Mouse (Mus musculus): ENCODE measurements around the gene Bcam.
"Not testable (repeated sequence)": the region's sequence is repeated elsewhere in the genome, so short reads cannot be mapped to it uniquely, and the experiment has no call there.

The Bcam gene

DNA sequence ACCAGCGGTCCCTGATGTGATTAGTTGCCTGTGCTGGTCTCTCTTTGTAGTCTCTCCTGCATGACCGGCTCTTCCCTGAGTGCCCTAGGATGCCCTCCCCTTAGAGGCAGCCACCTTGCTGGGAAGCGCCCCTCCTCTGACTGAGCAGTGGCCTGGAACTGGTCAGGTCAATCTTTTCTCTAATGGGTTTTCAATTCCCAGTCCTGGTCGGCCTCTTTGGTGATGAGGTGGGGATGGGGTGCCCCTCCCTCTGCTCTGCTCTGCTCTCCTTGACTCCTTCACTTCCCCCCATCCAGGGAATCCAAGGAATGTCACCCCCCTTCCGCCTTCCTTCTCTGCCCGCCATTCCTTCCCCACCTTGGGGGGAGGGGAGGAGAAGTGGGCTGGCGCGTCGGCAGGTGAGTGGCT is at the start of gene Bcam:
Bcam (minus strand) TSS at position 33 of the 408 bp plus-strand sequence.
- DNase-seq, result no peak

DNA sequence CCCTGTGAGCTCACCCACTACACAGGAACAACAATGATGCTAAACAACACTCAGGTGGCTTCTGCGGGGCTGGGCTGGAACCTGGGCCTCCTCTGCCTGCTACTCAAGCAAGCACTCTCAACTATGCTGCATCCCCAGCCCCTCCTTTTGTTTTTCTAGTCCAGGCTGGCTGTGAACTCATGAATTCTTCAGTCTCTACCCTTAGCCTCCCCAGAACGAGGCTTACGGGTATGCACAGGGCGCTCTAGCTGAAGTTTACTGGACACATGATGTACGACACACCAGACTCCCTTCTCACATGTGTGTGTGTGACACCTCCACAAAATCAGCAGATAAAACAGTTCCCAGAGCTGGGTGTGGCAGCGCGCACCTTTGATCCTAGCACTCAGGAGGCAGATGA is 48.1 kb upstream of the Bcam start:
- no peak for DNase-seq

DNA sequence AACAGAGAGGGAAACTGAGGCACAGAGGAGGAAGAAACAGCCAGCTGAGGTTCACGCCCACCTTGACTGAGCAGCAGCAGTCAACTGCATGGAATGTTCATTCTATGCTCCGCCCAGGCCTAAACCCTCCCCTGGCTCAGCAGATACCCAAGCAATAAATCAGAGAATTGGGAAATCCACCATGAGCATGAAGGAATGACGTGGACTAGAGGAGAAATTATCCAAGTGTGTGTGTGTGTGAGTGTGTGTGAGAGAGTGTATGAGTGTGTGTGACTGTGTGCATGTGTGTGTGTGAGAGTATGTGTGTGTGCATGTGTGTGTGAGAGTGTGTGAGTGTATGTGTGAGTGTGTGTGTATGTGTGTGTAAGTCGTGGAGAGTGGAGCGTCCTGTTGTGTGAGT is 47.6 kb upstream of the Bcam start:
- DNase-seq, result no peak

DNA sequence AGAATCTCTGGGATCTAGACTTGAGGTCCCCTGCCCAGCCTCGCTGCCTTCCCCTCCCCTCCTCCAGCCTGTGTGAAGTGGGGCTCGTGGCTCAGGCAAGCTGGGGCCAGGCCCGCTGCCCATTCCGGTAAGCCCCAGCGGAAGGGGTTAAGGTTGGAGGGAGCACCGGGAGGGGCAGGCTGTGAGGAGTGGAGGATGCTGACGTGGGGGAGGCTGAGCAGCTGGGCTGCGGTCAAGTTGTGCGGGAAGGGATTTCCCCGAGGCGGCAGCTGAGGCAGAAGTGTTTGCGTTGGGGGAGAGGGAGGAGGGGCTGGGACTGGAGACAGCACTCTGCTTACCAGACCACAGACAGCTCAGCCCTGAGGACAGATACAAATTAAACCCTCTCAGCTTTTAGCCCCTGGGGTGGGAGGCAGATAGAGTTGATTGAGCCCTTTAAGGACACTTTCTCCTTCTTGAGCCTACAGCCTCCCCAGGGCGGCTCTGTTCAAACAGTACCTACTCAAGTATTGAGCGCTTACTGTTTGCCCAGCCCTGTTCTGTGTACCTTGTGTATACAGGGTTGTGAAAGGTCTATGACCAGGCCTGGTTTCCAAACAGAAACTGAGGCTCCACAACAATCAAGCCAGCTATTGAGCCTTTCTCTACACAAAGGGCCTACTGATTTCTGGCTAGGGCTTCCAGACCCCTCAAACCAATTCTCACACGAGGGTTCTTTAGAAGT is 46.7 kb upstream of the Bcam start:
- no peak for DNase-seq

GRCm38 (mm10) chr7:19816224-19816771 is 45.5 kb upstream of the Bcam start:
- DNase-seq, result peak; percentile 25 to 67

DNA sequence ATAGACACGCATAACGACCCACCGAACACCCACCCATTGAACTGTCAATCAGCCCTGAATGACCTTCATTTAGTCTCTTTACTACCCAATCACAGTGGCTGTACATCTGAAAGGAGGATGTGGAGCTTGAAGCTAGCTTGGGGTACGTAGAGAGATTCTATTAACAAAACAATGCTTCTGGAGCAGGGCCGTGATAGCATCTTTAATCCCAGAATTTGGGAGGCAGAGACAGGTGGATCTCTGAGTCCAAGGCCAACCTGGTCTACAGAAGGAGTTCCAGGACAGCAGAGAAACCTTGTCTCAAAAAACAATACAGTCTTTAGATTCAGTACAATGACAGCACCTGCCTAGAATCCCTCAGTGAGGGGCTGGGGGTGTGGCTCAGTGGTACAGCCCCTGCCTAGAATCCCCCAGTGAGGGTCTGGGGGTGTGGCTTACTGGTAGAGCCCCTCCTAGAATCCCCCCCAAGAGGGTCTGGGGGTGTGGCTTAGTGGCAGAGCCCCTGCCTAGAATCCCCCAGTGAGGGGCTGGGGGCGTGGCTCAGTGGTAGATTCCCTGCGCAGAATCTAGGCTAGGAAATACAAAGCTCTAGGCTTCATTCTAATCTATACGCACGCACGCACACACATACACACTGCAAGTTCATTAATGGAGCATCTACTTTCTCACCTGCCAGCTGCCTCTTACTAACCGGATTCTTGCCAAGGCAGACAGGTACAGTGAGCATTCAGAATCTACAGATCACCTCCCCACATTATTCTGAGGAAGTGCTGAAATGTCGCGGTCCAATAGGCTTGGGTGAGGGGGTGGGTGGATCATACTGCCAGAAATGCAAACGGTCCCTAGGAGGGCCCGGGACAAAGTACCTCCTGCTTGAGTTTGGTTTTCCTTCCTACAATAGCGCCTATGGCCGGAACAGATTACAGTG is 44.7 kb upstream of the Bcam start:
- DNase-seq, result no peak

- DNase-seq, result no peak
Measured at GRCm38 (mm10) chr7:19813579-19814122, 42.8 kb upstream of the Bcam start.

- DNase-seq, result no peak
Measured at GRCm38 (mm10) chr7:19813161-19813560, 42.3 kb upstream of the Bcam start.

GRCm38 (mm10) chr7:19811114-19811513 is 40.3 kb upstream of the Bcam start:
- peak; percentile 18 to 62 for DNase-seq

DNA sequence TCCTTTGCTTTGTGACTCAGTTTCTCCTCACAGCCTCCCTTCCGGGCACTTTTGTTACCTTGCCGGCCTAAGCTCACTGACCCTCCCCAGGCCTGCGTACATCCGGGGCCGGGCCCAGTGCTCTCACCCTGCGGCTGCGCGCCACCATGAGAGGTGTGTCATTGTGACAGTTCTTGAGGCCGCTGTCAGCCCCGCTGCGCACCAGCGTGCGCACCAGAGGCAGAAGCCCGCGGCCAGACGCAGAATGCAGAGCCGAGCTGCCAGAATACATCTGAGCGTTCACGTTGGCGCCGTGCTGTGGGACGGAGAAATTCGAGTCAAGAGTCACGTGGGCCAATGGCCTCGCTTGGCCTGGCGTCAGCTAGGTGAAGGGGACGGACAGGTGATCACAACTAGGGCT is 38.6 kb upstream of the Bcam start:
- peak in 1 of 2 experiments; percentile 20 for DNase-seq

GRCm38 (mm10) chr7:19806356-19806969 is 35.6 kb upstream of the Bcam start:
- DNase-seq, result no peak

GRCm38 (mm10) chr7:19802995-19803394 is 32.2 kb upstream of the Bcam start:
- DNase-seq, result peak; percentile 57 to 80

DNA sequence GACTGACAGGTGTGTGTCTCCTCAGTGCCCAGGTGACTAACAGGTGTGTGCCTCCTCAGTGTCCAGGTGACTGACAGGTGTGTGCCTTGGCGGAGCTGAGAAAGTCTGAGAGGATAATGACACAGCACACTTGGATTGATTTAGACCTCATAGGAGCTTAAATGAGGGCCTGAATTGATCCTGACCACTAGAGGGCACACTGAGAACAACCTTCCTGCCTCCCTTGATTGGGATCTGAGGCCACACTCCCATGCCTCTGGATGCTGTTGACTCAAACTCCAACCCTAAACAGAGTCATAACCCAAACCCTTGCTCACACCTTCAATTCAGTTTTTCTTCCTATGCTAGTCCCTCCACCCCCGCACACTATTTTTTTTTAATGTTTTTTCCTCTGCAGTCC is 29.9 kb upstream of the Bcam start:
- peak in 1 of 2 experiments; percentile 38 for DNase-seq

DNA sequence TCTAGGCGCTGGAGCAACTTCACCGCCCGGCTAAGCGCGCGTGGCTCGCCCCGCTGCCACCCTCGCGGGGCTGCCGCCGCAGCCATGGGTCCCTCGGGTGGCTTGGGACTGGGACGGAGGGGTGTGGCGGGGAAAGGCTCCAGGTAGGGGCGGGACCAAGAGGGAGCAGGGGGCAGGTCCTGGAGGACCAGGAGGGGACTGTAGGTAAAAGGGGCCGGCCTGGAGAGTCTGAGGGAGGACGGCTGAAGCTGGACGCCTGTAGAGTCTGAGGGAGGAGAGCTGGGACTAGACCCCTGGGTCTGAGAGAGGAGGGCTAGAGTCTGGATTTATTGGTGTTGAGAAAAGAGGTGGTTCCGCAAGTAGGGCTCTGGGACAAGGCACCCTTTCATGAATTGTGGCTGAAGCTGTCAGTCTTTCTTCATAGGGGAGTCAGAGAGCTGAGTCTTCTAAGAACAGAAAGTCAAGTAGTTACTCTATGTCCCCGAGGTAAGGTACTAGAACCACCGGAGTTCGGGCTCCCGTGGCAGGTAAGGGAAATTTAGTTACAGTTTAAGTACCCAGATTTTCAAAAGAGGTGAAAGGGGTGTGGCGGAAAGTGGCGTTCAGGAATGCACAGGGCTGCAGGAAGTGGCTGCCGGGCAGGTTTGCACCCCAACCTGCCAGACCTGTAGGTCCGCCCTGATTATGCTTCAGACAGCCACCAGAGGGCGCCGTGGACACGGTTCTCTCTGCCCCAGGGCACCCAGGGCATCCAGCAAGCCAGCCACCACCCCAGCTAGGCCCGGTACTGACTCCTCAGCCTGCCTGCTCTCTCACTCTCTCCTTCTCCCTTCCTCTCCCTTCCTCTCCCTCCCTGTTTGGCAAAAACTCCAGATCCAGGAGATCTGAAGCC is 26.1 kb upstream of the Bcam start, which contains the start of gene Cblc:
Cblc (minus strand) TSS at position 113 of the 892 bp plus-strand sequence.
- DNase-seq, result peak; percentile 53 to 74

DNA sequence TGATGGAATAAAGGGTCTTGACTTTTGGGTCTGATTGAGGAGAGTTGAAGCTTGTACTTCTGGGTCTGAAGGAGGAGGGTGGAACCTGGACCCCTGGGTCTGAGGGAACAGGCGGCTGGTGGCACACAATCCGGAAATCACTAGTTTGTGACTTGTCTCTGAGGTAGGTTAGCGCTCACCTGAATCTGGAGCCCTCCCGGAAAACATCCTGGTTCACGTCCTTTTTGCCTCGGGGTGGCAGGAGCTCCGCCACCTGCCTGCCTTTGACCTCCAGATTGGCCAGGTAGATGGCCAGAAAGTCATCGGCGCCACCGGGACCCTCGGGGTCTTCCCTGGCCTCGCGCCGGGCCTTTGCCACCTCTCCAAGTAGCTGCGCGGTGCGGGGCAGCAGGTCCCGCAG is 25.4 kb upstream of the Bcam start:
- no peak for DNase-seq

- DNase-seq, result no peak
Measured at GRCm38 (mm10) chr7:19795236-19795635, 24.4 kb upstream of the Bcam start.

- DNase-seq, result no peak
Measured at GRCm38 (mm10) chr7:19792701-19793630, 22.1 kb upstream of the Bcam start.

- not testable (repeated sequence) for DNase-seq
Measured at GRCm38 (mm10) chr7:19791504-19791903, 20.7 kb upstream of the Bcam start.

DNA sequence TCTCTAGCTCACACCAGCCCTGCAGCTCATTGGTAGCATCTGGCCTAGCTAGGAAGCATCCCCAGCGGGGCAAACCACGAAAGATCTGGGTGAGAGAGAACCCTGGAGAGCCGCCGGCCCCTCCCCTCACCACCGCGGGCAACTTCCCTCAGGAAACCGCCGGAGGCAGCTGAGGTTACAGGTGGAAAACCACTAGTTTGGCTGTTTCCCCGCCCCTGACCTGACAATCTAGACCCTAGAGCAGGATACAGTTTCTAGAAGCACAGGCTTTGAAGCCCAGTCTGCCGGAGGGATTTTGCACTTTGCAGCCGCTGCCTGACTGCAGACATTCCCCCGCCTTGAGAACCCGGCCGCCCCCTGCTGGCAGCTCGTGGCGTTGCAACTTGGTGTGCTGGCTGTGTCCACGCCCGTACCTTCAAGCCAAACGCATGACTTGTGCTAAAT is 19.1 kb upstream of the Bcam start:
- DNase-seq, result peak; percentile 88 to 95

DNA sequence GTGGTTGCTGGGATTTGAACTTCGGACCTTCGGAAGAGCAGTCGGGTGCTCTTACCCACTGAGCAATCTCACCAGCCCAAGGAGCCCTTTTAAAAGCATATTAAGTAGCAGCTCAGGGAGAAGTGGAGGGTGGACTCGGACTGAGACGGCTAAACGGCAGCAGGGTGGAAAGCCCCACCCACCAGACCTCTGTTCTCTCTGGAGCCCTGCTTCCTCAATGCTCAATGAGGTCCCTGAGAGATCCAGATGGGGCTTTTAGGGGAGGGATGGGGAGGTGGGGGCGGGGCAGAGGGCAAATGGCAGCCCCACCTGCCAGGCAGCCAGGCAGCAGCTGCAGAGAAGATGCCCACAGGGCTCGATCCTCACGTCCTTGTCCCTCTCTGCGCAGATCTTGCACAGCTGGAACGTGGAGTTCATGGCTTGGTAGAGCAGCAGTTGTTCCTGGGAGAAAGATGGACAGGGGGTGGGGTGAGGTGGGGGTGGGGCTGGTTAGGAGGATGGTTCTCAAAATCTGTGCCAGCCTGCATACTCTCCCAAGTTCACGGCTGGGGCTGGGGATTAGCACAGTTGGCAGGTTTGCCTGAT is 15.2 kb upstream of the Bcam start:
- DNase-seq, result no peak
